Mouse (Mus musculus) intestine, embryonic 14.5 days (tissue): Measurements from ENCODE around the gene Rhof. TPM values are rescaled to one million over a fixed set of nuclear protein-coding genes. Genes with fewer than 3 reads are reported as not detected.

Experiments used
- ATAC-seq: fragments of 200-750 bp; cut with Nextera tagmentation; replicated peaks from 2 replicates; pipeline ENCODE4 v1.8.0; 2017; ENCODE audit warnings: low read depth, moderate number of reproducible peaks, moderate TSS enrichment, moderate library complexity; ENCODE audit not compliant: low FRiP score, low TSS enrichment
- DNase-seq: peaks from one replicate; pipeline ENCODE4 v3.0.0-alpha.2; 2018; ENCODE audit warnings: low spot score
- H3K27ac ChIP-seq: fragments of 300-500 bp; sonication (generic); 2 replicates; pipeline ENCODE4 v1.5.1; 2014; ENCODE audit warnings: low read depth, mild to moderate bottlenecking, control low read depth
- H3K27me3 ChIP-seq: fragments of 300-500 bp; sonication (generic); replicated peaks from 2 replicates; pipeline ENCODE4 v1.6.1; 2014; ENCODE audit warnings: low read length, control low read depth; ENCODE audit not compliant: control insufficient read depth, insufficient read depth
- H3K36me3 ChIP-seq: fragments of 300-500 bp; sonication (generic); 2 replicates; pipeline ENCODE4 v1.6.1; 2014; ENCODE audit warnings: low read length, control low read depth; ENCODE audit not compliant: control insufficient read depth, insufficient read depth
- H3K4me1 ChIP-seq: fragments of 300-500 bp; sonication (generic); replicated peaks from 2 replicates; pipeline ENCODE4 v1.6.1; 2014; ENCODE audit warnings: low read length, control low read depth, mixed read lengths; ENCODE audit not compliant: control insufficient read depth, insufficient read depth
- H3K4me2 ChIP-seq: fragments of 300-500 bp; sonication (generic); 2 replicates; pipeline ENCODE4 v1.6.1; 2014; ENCODE audit warnings: low read length
- H3K4me3 ChIP-seq: fragments of 300-500 bp; sonication (generic); 2 replicates; pipeline ENCODE4 v1.5.1; 2014; ENCODE audit warnings: low read depth, low read length, control low read depth, mixed read lengths
- H3K9ac ChIP-seq: fragments of 300-500 bp; sonication (generic); 2 replicates; pipeline ENCODE4 v1.6.1; 2014; ENCODE audit warnings: mild to moderate bottlenecking, low read length
- H3K9me3 ChIP-seq: fragments of 300-500 bp; sonication (generic); 2 replicates; pipeline ENCODE4 v1.6.1; 2016; ENCODE audit warnings: low read length, control low read depth; ENCODE audit not compliant: control insufficient read depth
- WGBS: fragments of 180-500 bp; shearing (Covaris S2); extraction: QIAGEN DNeasy Blood & Tissue Kit; methylation state at CpG from one replicate; pipeline ENCODE4 v1.1.7; 2014; 5-methylcytosine and 5-hydroxymethylcytosine counted together
- polyA plus RNA-seq: library from polyadenylated mRNA; unstranded; fragments of >200 nt; fragmentation: Nextera tagmentation; extraction: Ambion mirVana; gene quantifications from 2 replicates; pipeline ENCODE4 v1.2.1, GENCODE M21; 2014

Rhof gene
- polyA plus RNA-seq, 1 experiment from 2014 or later, result 1.5 TPM

- H3K9me3 ChIP-seq, result no peaks in the 10 kb centered on the region
- ATAC-seq (no peak), DNase-seq (peak; percentile 63)
- H3K27ac ChIP-seq, result peak overlapping the region; percentile 100; the same call in 1 of the 2 replicates
- H3K4me1 ChIP-seq, result peaks cover 26% of the 10 kb centered on the region
- H3K27me3 ChIP-seq, result no peaks in the 10 kb centered on the region
- peak overlapping the region; percentile 89 for H3K4me3 ChIP-seq
- H3K36me3 ChIP-seq, result peaks cover 35% of the 10 kb centered on the region
- peak overlapping the region; percentile 99 for H3K9ac ChIP-seq
- H3K4me2 ChIP-seq, result peak overlapping the region; percentile 100
- 6% methylated on average over 17 of the region's 17 CpGs for WGBS
Observed at GRCm38 (mm10) chr5:123143971-123144745, 11.7 kb upstream of the Rhof start.

DNA sequence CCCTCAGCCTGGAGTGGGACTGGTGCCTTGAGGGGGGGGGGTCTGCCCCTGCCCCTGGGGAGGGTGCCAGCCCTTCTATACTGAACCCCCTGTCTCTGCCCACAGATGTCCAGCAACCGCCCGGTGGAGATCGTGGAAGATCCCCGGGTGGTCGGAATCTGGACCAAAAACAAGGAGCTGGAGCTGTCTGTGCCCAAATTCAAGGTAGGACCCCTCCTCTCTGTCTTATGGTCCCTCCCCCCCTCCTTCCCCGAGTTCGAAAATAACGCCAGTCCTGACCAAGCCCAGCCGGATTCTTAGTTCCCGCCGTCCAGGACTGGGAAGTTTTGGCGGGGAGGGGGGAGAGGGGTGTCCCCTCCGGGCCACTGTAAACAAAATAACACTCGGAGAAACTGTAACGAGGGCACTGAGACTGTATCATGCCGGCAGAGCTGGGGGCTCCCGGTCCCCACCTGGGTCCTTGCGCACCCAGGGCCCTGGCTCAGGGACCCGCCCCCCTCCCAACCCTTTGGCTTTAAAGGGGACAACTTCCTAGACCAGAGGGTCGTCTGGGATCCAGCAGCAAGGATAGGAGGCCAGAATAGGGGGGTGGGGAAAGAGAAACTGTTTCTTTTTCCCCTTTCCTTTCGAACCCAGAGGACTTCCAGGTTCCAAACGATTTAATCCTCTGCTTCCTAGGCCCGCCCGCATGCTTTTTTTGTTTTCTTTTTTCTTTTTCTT, 10.9 kb upstream of the Rhof start:
- Histone ChIP-seq H3K27me3 (no peaks in the 10 kb centered on the region), H3K4me1 (peaks cover 21% of the 10 kb centered on the region), H3K27ac (peak overlapping the region; percentile 100), H3K9ac (peak overlapping the region; percentile 99), H3K9me3 (no peaks in the 10 kb centered on the region), H3K36me3 (peaks cover 28% of the 10 kb centered on the region), H3K4me3 (peak overlapping the region; percentile 89), H3K4me2 (peak overlapping the region; percentile 100)
- peak; percentile 76 for DNase-seq
- WGBS, result under 1% methylated on average over 22 of the region's 24 CpGs
- ATAC-seq, result no peak

- Histone ChIP-seq H3K4me3 (peak within 1 kb of the TSS; percentile 89), H3K27me3 (no peaks in the 10 kb centered on the region), H3K9me3 (no peaks in the 10 kb centered on the region), H3K27ac (peak within 1 kb of the TSS; percentile 100), H3K9ac (peak within 1 kb of the TSS; percentile 99), H3K4me1 (peaks cover 24% of the 10 kb centered on the region), H3K4me2 (peak within 1 kb of the TSS; percentile 100), H3K36me3 (peaks cover 18% of the 10 kb centered on the region)
- DNase-seq (peak; percentile 74), ATAC-seq (no peak)
- WGBS, result 1% methylated on average over 87 of the region's 103 CpGs
Observed at GRCm38 (mm10) chr5:123142161-123143157, 10.0 kb upstream of the Rhof start, which contains the start of gene Setd1b. TSS of gene Setd1b (plus strand) at chr5:123142193.

DNA sequence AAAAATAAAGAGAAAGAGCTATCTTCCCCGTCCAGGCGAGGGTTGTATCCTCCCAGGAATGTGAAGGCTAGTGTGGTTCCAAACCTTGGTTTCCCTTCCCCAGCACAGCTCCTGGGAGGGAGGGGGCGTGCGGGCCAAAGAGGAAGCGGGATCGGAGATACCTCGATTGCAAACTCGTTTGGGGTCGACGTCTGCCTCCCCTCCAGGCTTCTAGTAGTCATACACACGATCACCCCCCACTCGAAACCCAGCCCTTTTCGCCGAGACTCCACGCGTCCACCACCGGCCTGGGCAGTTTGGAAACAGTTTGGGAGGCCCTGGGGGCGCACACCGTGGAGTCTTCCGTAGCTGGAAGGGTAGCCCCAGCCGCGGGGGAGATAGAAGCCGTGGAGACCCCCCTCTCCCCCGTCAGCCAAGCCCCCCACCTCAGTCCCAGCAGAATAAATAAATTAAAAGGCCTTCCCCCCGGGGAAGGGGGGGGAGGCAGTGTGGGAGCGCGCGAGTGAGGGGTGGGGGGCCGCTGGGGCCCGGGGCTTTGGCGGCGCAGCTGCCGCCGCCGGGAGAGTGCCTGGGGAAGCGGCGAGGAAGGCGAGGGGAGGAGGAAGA, 9.2 kb upstream of the Rhof start:
- ATAC-seq (no peak), DNase-seq (peak; percentile 88)
- Histone ChIP-seq H3K36me3 (peaks cover 10% of the 10 kb centered on the region), H3K27ac (peak overlapping the region; percentile 100), H3K4me2 (peak overlapping the region; percentile 100), H3K9ac (peak overlapping the region; percentile 99), H3K27me3 (no peaks in the 10 kb centered on the region), H3K4me3 (peak overlapping the region; percentile 89), H3K4me1 (peaks cover 32% of the 10 kb centered on the region), H3K9me3 (no peaks in the 10 kb centered on the region)
- under 1% methylated on average over 37 of the region's 38 CpGs for WGBS

- Histone ChIP-seq H3K36me3 (peaks cover 5% of the 10 kb centered on the region; the same call in 1 of the 2 replicates), H3K9ac (peak overlapping the region; percentile 99), H3K9me3 (no peaks in the 10 kb centered on the region), H3K27ac (peak overlapping the region; percentile 100), H3K27me3 (no peaks in the 10 kb centered on the region), H3K4me2 (peak overlapping the region; percentile 100), H3K4me3 (peak overlapping the region; percentile 89), H3K4me1 (peaks cover 39% of the 10 kb centered on the region)
- DNase-seq (peak; percentile 97), ATAC-seq (peak; percentile 54)
- under 1% methylated on average over 31 of the region's 31 CpGs for WGBS
Observed at GRCm38 (mm10) chr5:123140694-123141554, 8.4 kb upstream of the Rhof start.

- H3K4me1 ChIP-seq, result peaks cover 39% of the 10 kb centered on the region
- H3K36me3 ChIP-seq, result 0 out of 2 replicates have a peak, but pooled peaks cover under 1% of the 10 kb centered on the region
- no peaks in the 10 kb centered on the region for H3K9me3 ChIP-seq
- WGBS, result under 1% methylated on average over 28 of the region's 28 CpGs
- H3K27me3 ChIP-seq, result no peaks in the 10 kb centered on the region
- peak overlapping the region; percentile 100 for H3K4me2 ChIP-seq
- no peak for ATAC-seq
- peak overlapping the region; percentile 100 for H3K27ac ChIP-seq
- peak overlapping the region; percentile 99 for H3K9ac ChIP-seq
- peak overlapping the region; percentile 89 for H3K4me3 ChIP-seq
- DNase-seq, result peak; percentile 67
Observed at GRCm38 (mm10) chr5:123139722-123140627, 7.5 kb upstream of the Rhof start.
